Mouse (Mus musculus) forebrain, embryonic 10.5 days (tissue): ENCODE measurements around the gene Kifc5b. TPM values are rescaled to one million over a fixed set of nuclear protein-coding genes. Genes with fewer than 3 reads are reported as not detected.

ENCODE experiments used
- DNase-seq: peaks from one replicate; pipeline ENCODE4 v3.0.0-alpha.2; 2017; ENCODE audit warnings: low spot score; ENCODE audit errors: extremely low spot score
- H3K27ac ChIP-seq: fragments of 300-500 bp; sonication (generic); 2 replicates; pipeline ENCODE4 v1.5.1; 2016; ENCODE audit warnings: mild to moderate bottlenecking
- H3K27me3 ChIP-seq: fragments of 300-500 bp; sonication (generic); 2 replicates; pipeline ENCODE4 v1.6.1; 2016; ENCODE audit warnings: mild to moderate bottlenecking; ENCODE audit not compliant: poor library complexity, severe bottlenecking
- H3K36me3 ChIP-seq: fragments of 300-500 bp; sonication (generic); replicated peaks from 2 replicates; pipeline ENCODE4 v1.6.1; 2016; ENCODE audit warnings: mild to moderate bottlenecking, moderate library complexity
- H3K4me1 ChIP-seq: fragments of 300-500 bp; sonication (generic); 2 replicates; pipeline ENCODE4 v1.6.1; 2016
- H3K4me3 ChIP-seq: fragments of 300-500 bp; sonication (generic); 2 replicates; pipeline ENCODE4 v1.5.1; 2016; ENCODE audit warnings: mild to moderate bottlenecking, moderate library complexity
- H3K9me3 ChIP-seq: fragments of 300-500 bp; sonication (generic); 2 replicates; pipeline ENCODE4 v1.6.1; 2016; ENCODE audit warnings: mild to moderate bottlenecking, moderate library complexity
- WGBS: fragments of 180-500 bp; shearing (Covaris S2); methylation state at CpG from one replicate; pipeline ENCODE4 v1.1.7; 2016; 5-methylcytosine and 5-hydroxymethylcytosine counted together
- polyA plus RNA-seq: library from polyadenylated mRNA; unstranded; fragments of >200 nt; fragmentation: Nextera tagmentation; extraction: Ambion mirVana; gene quantifications from 2 replicates; pipeline ENCODE4 v1.2.1, GENCODE M21; 2016

The Kifc5b gene
- polyA plus RNA-seq, 1 experiment from 2014 or later, result 11.7 TPM

GRCm38 (mm10) chr17:26941031-26941789, 24.3 kb downstream of the Kifc5b start, which contains the start of gene Syngap1:
Syngap1 (plus strand) TSS chr17:26941253.
- peaks cover 14% of the 10 kb centered on the region; the same call in 1 of the 2 replicates for H3K27me3 ChIP-seq
- H3K4me3 ChIP-seq, result peak within 1 kb of the TSS; percentile 84
- H3K27ac ChIP-seq, result peak within 1 kb of the TSS; percentile 96
- peaks cover 77% of the 10 kb centered on the region for H3K4me1 ChIP-seq
- peak; percentile 52 for DNase-seq
- no peaks in the 10 kb centered on the region for H3K9me3 ChIP-seq
- under 1% methylated on average over 23 of the region's 24 CpGs for WGBS
- H3K36me3 ChIP-seq, result peaks cover 33% of the 10 kb centered on the region

- DNase-seq, result no peak
- no peaks in the 10 kb centered on the region for H3K9me3 ChIP-seq
- H3K36me3 ChIP-seq, result peaks cover 25% of the 10 kb centered on the region
- peaks cover 14% of the 10 kb centered on the region; the same call in 1 of the 2 replicates for H3K27me3 ChIP-seq
- H3K4me1 ChIP-seq, result peaks cover 83% of the 10 kb centered on the region
- peak overlapping the region; percentile 96 for H3K27ac ChIP-seq
- WGBS, result 12% methylated on average over 4 of the region's 4 CpGs
- H3K4me3 ChIP-seq, result peak overlapping the region; percentile 84
Observed at GRCm38 (mm10) chr17:26941841-26942570, 25.1 kb downstream of the Kifc5b start.

GRCm38 (mm10) chr17:26945824-26946495, 29.1 kb downstream of the Kifc5b start:
- WGBS, result 28% methylated on average over 13 of the region's 13 CpGs
- Histone ChIP-seq H3K27ac (peak overlapping the region; percentile 89), H3K9me3 (no peaks in the 10 kb centered on the region), H3K4me3 (peak overlapping the region; percentile 61), H3K27me3 (peaks cover 14% of the 10 kb centered on the region; the same call in 1 of the 2 replicates), H3K4me1 (peaks cover 88% of the 10 kb centered on the region), H3K36me3 (peaks cover 14% of the 10 kb centered on the region)
- DNase-seq, result no peak

GRCm38 (mm10) chr17:26946567-26946966, 29.7 kb downstream of the Kifc5b start:
- Histone ChIP-seq H3K27ac (peak overlapping the region; percentile 89), H3K36me3 (peaks cover 14% of the 10 kb centered on the region), H3K4me3 (peak overlapping the region; percentile 61), H3K4me1 (peaks cover 88% of the 10 kb centered on the region), H3K9me3 (no peaks in the 10 kb centered on the region), H3K27me3 (peaks cover 14% of the 10 kb centered on the region; the same call in 1 of the 2 replicates)
- WGBS, result under 1% methylated on average over 37 of the region's 37 CpGs
- peak; percentile 71 for DNase-seq

DNA sequence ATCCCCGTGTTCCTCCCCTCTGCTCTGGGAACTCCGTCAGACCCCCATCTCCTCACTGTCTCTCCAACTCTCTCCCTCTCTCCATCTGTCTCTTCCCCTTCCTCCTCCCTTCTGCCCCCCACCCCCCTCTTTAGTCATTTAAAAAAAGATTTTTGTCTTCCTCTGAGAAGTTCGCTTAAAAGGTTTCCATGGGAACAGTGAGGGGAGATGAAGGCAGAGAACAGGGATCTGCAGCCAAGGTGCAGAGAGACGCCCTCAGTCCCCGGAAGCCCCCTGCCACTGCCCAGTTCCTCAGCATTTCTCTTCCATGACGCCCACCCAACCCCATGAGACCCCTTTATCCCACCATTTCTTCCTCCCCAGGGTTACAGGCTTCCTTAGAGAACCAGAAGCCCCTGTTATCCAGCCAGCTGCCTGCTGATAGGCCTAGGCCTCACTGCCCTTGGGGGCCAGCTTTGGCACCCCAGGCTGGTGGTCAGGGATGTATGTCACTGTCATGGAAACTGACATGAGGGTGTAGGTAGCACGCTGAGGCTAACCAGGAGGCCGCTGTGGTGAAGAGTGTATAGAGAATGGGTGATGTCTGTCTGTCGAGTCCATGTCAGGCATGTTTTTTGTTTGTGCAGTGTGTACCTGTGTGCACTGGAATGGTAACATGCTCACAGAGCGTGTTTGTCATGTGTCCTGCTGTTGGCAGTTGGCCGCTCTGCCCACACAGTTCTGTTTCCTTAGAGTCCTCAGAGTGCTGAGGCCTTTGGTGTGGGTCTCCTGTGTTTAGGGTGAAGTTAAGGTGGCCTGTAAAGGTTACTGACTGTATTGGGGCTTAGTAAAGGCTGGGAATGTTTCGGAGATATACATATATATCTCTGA, 30.6 kb downstream of the Kifc5b start:
- H3K27me3 ChIP-seq, result peaks cover 19% of the 10 kb centered on the region
- peak overlapping the region; percentile 61 for H3K4me3 ChIP-seq
- 38% methylated on average over 12 of the region's 12 CpGs for WGBS
- no peak for DNase-seq
- H3K9me3 ChIP-seq, result no peaks in the 10 kb centered on the region
- peaks cover 88% of the 10 kb centered on the region for H3K4me1 ChIP-seq
- peak overlapping the region; percentile 89 for H3K27ac ChIP-seq
- H3K36me3 ChIP-seq, result peaks cover 15% of the 10 kb centered on the region

DNA sequence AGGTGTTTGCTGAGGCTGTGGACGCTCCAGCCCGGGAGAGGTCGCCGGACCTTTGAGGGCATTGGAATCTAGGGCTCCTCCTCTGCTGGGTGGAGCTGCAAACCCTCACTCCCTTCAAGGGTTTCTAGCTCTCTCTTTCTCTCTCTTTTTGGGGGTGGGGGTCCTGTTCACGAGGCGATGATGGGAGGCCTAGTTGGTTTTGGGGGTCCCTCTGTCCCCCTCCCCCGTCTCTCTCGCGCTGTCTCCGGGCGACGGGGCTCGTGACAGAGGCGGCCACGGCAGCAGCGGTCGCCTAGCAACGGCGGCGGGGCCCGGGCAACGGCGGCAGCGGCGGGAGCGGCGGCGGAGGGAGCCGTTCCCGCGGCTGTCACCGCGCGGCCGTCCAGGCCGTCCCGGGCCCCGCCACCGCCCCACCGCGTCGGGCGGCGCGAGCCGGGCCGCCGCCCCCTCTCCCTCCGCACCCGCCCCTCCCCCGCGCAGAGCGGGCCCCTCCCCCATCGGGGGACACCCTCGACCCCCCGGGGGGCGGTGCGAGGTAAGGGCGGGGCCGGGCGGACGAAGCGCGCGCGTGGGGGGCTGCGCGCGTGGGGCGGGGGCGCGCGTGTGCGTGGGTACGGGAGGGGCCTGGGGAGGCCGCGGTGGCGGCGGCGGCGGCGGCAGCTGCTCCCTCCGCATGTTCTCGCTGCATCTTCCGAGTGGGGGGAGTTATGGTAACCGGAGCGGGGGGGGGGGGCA, 31.6 kb downstream of the Kifc5b start:
- no peak for DNase-seq
- peaks cover 92% of the 10 kb centered on the region for H3K4me1 ChIP-seq
- under 1% methylated on average over 33 of the region's 87 CpGs for WGBS
- H3K4me3 ChIP-seq, result peak overlapping the region; percentile 79
- peaks cover 24% of the 10 kb centered on the region for H3K36me3 ChIP-seq
- peaks cover 29% of the 10 kb centered on the region for H3K27me3 ChIP-seq
- H3K9me3 ChIP-seq, result no peaks in the 10 kb centered on the region
- peak overlapping the region; percentile 93 for H3K27ac ChIP-seq

GRCm38 (mm10) chr17:26949051-26949577, 32.2 kb downstream of the Kifc5b start:
- WGBS, result 9% methylated on average over 13 of the region's 14 CpGs
- Histone ChIP-seq H3K27ac (peak overlapping the region; percentile 93), H3K4me3 (peak overlapping the region; percentile 79), H3K4me1 (peaks cover 98% of the 10 kb centered on the region), H3K36me3 (peaks cover 24% of the 10 kb centered on the region), H3K9me3 (no peaks in the 10 kb centered on the region), H3K27me3 (peaks cover 32% of the 10 kb centered on the region)
- no peak for DNase-seq

GRCm38 (mm10) chr17:26949866-26950265, 33.0 kb downstream of the Kifc5b start:
- DNase-seq, result no peak
- Histone ChIP-seq H3K36me3 (peaks cover 21% of the 10 kb centered on the region), H3K27me3 (peaks cover 26% of the 10 kb centered on the region), H3K4me3 (peak overlapping the region; percentile 79), H3K27ac (peak overlapping the region; percentile 93; the same call in 1 of the 2 replicates), H3K9me3 (no peaks in the 10 kb centered on the region), H3K4me1 (peaks cover 97% of the 10 kb centered on the region)
- WGBS, result 37% methylated on average over 5 of the region's 5 CpGs

- H3K9me3 ChIP-seq, result no peaks in the 10 kb centered on the region
- WGBS, result 45% methylated on average over 7 of the region's 7 CpGs
- peak overlapping the region; percentile 88 for H3K27ac ChIP-seq
- peak overlapping the region; percentile 79 for H3K4me3 ChIP-seq
- DNase-seq, result no peak
- peaks cover 89% of the 10 kb centered on the region for H3K4me1 ChIP-seq
- peaks cover 23% of the 10 kb centered on the region for H3K36me3 ChIP-seq
- peaks cover 17% of the 10 kb centered on the region for H3K27me3 ChIP-seq
Observed at GRCm38 (mm10) chr17:26950560-26951288, 33.8 kb downstream of the Kifc5b start.

GRCm38 (mm10) chr17:26951406-26951805, 34.5 kb downstream of the Kifc5b start:
- H3K27me3 ChIP-seq, result peaks cover 17% of the 10 kb centered on the region
- H3K27ac ChIP-seq, result peak overlapping the region; percentile 88
- H3K9me3 ChIP-seq, result no peaks in the 10 kb centered on the region
- peaks cover 30% of the 10 kb centered on the region for H3K36me3 ChIP-seq
- peak; percentile 88 for DNase-seq
- peaks cover 82% of the 10 kb centered on the region for H3K4me1 ChIP-seq
- peak overlapping the region; percentile 79 for H3K4me3 ChIP-seq
- WGBS, result under 1% methylated on average over 11 of the region's 11 CpGs
